Mouse (Mus musculus) lung, adult 2 months (tissue): Measurements from ENCODE around the gene Chic1.

Source experiments
- CTCF ChIP-seq: fragments of 200-500 bp; IDR thresholded peaks from 2 replicates; pipeline ENCODE4 v1.5.1; 2011; ENCODE audit warnings: mild to moderate bottlenecking, low read length, control low read depth; ENCODE audit not compliant: insufficient read depth
- POLR2A ChIP-seq: fragments of 200-500 bp; IDR thresholded peaks from 2 replicates; pipeline ENCODE4 v1.6.1; 2011; ENCODE audit warnings: low read depth, mild to moderate bottlenecking, control low read depth, low read length, borderline replicate concordance; ENCODE audit errors: extremely low read depth

DNA sequence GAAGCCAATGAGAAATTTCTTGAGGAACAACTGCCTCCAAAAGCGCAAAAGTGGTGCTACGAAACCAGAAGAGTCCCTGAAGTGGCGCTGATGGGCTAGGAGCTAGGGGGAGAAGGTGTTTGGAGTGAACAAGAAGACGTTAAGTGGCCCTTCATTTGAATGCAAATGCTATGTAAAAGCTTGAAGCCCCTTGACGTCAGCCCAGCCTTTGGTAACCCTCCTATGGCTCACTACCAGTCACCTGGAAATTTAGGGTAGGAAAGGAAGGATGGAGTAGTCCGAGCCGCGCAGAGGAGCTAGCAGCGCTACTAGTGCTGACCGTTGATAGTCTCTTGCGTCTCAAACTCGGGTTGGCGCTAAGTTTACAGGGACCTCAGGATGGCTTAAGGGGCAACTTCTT is 35.1 kb upstream of the Chic1 start, which contains the start of gene Cdx4:
- TF ChIP-seq POLR2A (no peak), CTCF (no peak)
